Mouse (Mus musculus): Measurements from ENCODE around the gene Grb10. TPM values are rescaled to one million over a fixed set of nuclear protein-coding genes. Genes with fewer than 3 reads are reported as not detected.

The Grb10 gene
- polyA plus RNA-seq, 1 experiment from 2014 or later, result 39.4 TPM

- no peak overlapping the region for H3K4me2 ChIP-seq (ENCODE audit: low read depth, low read length)
- H3K27ac ChIP-seq (ENCODE audit: low read depth, low read length), result no peak overlapping the region
- ATAC-seq (ENCODE audit: low read depth), result no peak
These were observed 108.0 kb downstream of the Grb10 start for GRCm38 (mm10) chr11:11930527-11930926.

GRCm38 (mm10) chr11:11929059-11929458, 109.4 kb downstream of the Grb10 start:
- H3K9me3 ChIP-seq (ENCODE audit: control insufficient read depth, low read length), result no peaks in the 10 kb centered on the region
- no peak for ATAC-seq (ENCODE audit: low read depth)
- WGBS, result 90% methylated on average over 3 of the region's 3 CpGs
- H3K4me3 ChIP-seq (ENCODE audit: low read depth, low read length), result no peak overlapping the region
- no peaks in the 10 kb centered on the region for H3K36me3 ChIP-seq (ENCODE audit: control insufficient read depth, insufficient read depth, low read length)
- H3K9ac ChIP-seq (replicated peaks; ENCODE audit: low read depth, low read length), result no peak overlapping the region
- H3K4me2 ChIP-seq (ENCODE audit: low read depth, low read length), result no peak overlapping the region
- no peaks in the 10 kb centered on the region for H3K4me1 ChIP-seq (ENCODE audit: control insufficient read depth, insufficient read depth, low read length)
- H3K27me3 ChIP-seq (ENCODE audit: control insufficient read depth, insufficient read depth, low read length), result no peaks in the 10 kb centered on the region
- no peak overlapping the region for H3K27ac ChIP-seq (ENCODE audit: low read depth, low read length)

More at GRCm38 (mm10) chr11:11930527-11930926, 108.0 kb downstream of the Grb10 start:
- WGBS, result 90% methylated on average over 11 of the region's 11 CpGs
- Histone ChIP-seq H3K4me1 (ENCODE audit: control insufficient read depth, insufficient read depth, low read length) (no peaks in the 10 kb centered on the region), H3K27me3 (ENCODE audit: control insufficient read depth, insufficient read depth, low read length) (no peaks in the 10 kb centered on the region), H3K9ac (replicated peaks; ENCODE audit: low read depth, low read length) (no peak overlapping the region), H3K9me3 (ENCODE audit: control insufficient read depth, low read length) (no peaks in the 10 kb centered on the region), H3K36me3 (ENCODE audit: control insufficient read depth, insufficient read depth, low read length) (no peaks in the 10 kb centered on the region), H3K4me3 (ENCODE audit: low read depth, low read length) (no peak overlapping the region)

GRCm38 (mm10) chr11:11928586-11928985, 109.9 kb downstream of the Grb10 start:
- no peak overlapping the region for H3K4me2 ChIP-seq (ENCODE audit: low read depth, low read length)
- no peak overlapping the region for H3K9ac ChIP-seq (replicated peaks; ENCODE audit: low read depth, low read length)
- no peaks in the 10 kb centered on the region for H3K9me3 ChIP-seq (ENCODE audit: control insufficient read depth, low read length)
- no peaks in the 10 kb centered on the region for H3K27me3 ChIP-seq (ENCODE audit: control insufficient read depth, insufficient read depth, low read length)
- no peak overlapping the region for H3K4me3 ChIP-seq (ENCODE audit: low read depth, low read length)
- WGBS, result 94% methylated on average over 2 of the region's 2 CpGs
- no peaks in the 10 kb centered on the region for H3K36me3 ChIP-seq (ENCODE audit: control insufficient read depth, insufficient read depth, low read length)
- H3K27ac ChIP-seq (ENCODE audit: low read depth, low read length), result no peak overlapping the region
- ATAC-seq (ENCODE audit: low read depth), result no peak
- no peaks in the 10 kb centered on the region for H3K4me1 ChIP-seq (ENCODE audit: control insufficient read depth, insufficient read depth, low read length)

GRCm38 (mm10) chr11:11923900-11924299, 114.6 kb downstream of the Grb10 start:
- H3K4me1 ChIP-seq (ENCODE audit: control insufficient read depth, insufficient read depth, low read length), result no peaks in the 10 kb centered on the region
- H3K4me3 ChIP-seq (ENCODE audit: low read depth, low read length), result no peak overlapping the region
- H3K4me2 ChIP-seq (ENCODE audit: low read depth, low read length), result no peak overlapping the region
- 42% methylated on average over 3 of the region's 3 CpGs for WGBS
- H3K9me3 ChIP-seq (ENCODE audit: control insufficient read depth, low read length), result no peaks in the 10 kb centered on the region
- H3K27me3 ChIP-seq (ENCODE audit: control insufficient read depth, insufficient read depth, low read length), result no peaks in the 10 kb centered on the region
- no peak for ATAC-seq (ENCODE audit: low read depth)
- no peak overlapping the region for H3K27ac ChIP-seq (ENCODE audit: low read depth, low read length)
- H3K36me3 ChIP-seq (ENCODE audit: control insufficient read depth, insufficient read depth, low read length), result no peaks in the 10 kb centered on the region
- no peak overlapping the region for H3K9ac ChIP-seq (replicated peaks; ENCODE audit: low read depth, low read length)

- Histone ChIP-seq H3K9me3 (ENCODE audit: control insufficient read depth, low read length) (no peaks in the 10 kb centered on the region), H3K27me3 (ENCODE audit: control insufficient read depth, insufficient read depth, low read length) (no peaks in the 10 kb centered on the region), H3K4me3 (ENCODE audit: low read depth, low read length) (no peak overlapping the region), H3K36me3 (ENCODE audit: control insufficient read depth, insufficient read depth, low read length) (no peaks in the 10 kb centered on the region), H3K9ac (replicated peaks; ENCODE audit: low read depth, low read length) (no peak overlapping the region), H3K27ac (ENCODE audit: low read depth, low read length) (no peak overlapping the region), H3K4me2 (ENCODE audit: low read depth, low read length) (no peak overlapping the region), H3K4me1 (ENCODE audit: control insufficient read depth, insufficient read depth, low read length) (no peaks in the 10 kb centered on the region)
- 84% methylated on average over 3 of the region's 3 CpGs for WGBS
- no peak for ATAC-seq (ENCODE audit: low read depth)
These were observed 115.1 kb downstream of the Grb10 start for GRCm38 (mm10) chr11:11923345-11923744.

GRCm38 (mm10) chr11:11922106-11922505, 116.4 kb downstream of the Grb10 start:
- no peak overlapping the region for H3K4me2 ChIP-seq (ENCODE audit: low read depth, low read length)
- H3K9me3 ChIP-seq (ENCODE audit: control insufficient read depth, low read length), result no peaks in the 10 kb centered on the region
- H3K4me3 ChIP-seq (ENCODE audit: low read depth, low read length), result no peak overlapping the region
- no peak overlapping the region for H3K9ac ChIP-seq (replicated peaks; ENCODE audit: low read depth, low read length)
- no peak overlapping the region for H3K27ac ChIP-seq (ENCODE audit: low read depth, low read length)
- no peaks in the 10 kb centered on the region for H3K27me3 ChIP-seq (ENCODE audit: control insufficient read depth, insufficient read depth, low read length)
- no peaks in the 10 kb centered on the region for H3K36me3 ChIP-seq (ENCODE audit: control insufficient read depth, insufficient read depth, low read length)
- ATAC-seq (ENCODE audit: low read depth), result no peak
- WGBS, result 92% methylated on average over 2 of the region's 2 CpGs
- H3K4me1 ChIP-seq (ENCODE audit: control insufficient read depth, insufficient read depth, low read length), result no peaks in the 10 kb centered on the region

- WGBS, result 64% methylated on average over 7 of the region's 7 CpGs
- H3K27ac ChIP-seq (ENCODE audit: low read depth, low read length), result no peak overlapping the region
- H3K4me1 ChIP-seq (ENCODE audit: control insufficient read depth, insufficient read depth, low read length), result no peaks in the 10 kb centered on the region
- H3K4me3 ChIP-seq (ENCODE audit: low read depth, low read length), result no peak overlapping the region
- H3K36me3 ChIP-seq (ENCODE audit: control insufficient read depth, insufficient read depth, low read length), result no peaks in the 10 kb centered on the region
- no peaks in the 10 kb centered on the region for H3K27me3 ChIP-seq (ENCODE audit: control insufficient read depth, insufficient read depth, low read length)
- no peak for ATAC-seq (ENCODE audit: low read depth)
- H3K4me2 ChIP-seq (ENCODE audit: low read depth, low read length), result no peak overlapping the region
- no peaks in the 10 kb centered on the region for H3K9me3 ChIP-seq (ENCODE audit: control insufficient read depth, low read length)
- H3K9ac ChIP-seq (replicated peaks; ENCODE audit: low read depth, low read length), result no peak overlapping the region
These were observed 130.6 kb downstream of the Grb10 start for GRCm38 (mm10) chr11:11907703-11908413.

- no peaks in the 10 kb centered on the region for H3K9me3 ChIP-seq (ENCODE audit: control insufficient read depth, low read length)
- no peak overlapping the region for H3K9ac ChIP-seq (replicated peaks; ENCODE audit: low read depth, low read length)
- no peak overlapping the region for H3K27ac ChIP-seq (ENCODE audit: low read depth, low read length)
- no peak overlapping the region for H3K4me2 ChIP-seq (ENCODE audit: low read depth, low read length)
- no peaks in the 10 kb centered on the region for H3K36me3 ChIP-seq (ENCODE audit: control insufficient read depth, insufficient read depth, low read length)
- H3K4me1 ChIP-seq (ENCODE audit: control insufficient read depth, insufficient read depth, low read length), result no peaks in the 10 kb centered on the region
- H3K27me3 ChIP-seq (ENCODE audit: control insufficient read depth, insufficient read depth, low read length), result no peaks in the 10 kb centered on the region
- ATAC-seq (ENCODE audit: low read depth), result no peak
- no peak overlapping the region for H3K4me3 ChIP-seq (ENCODE audit: low read depth, low read length)
These were observed 133.0 kb downstream of the Grb10 start for GRCm38 (mm10) chr11:11905518-11905917.

GRCm38 (mm10) chr11:11904995-11905394, 133.5 kb downstream of the Grb10 start:
- H3K9ac ChIP-seq (replicated peaks; ENCODE audit: low read depth, low read length), result no peak overlapping the region
- H3K27me3 ChIP-seq (ENCODE audit: control insufficient read depth, insufficient read depth, low read length), result no peaks in the 10 kb centered on the region
- no peaks in the 10 kb centered on the region for H3K9me3 ChIP-seq (ENCODE audit: control insufficient read depth, low read length)
- H3K4me3 ChIP-seq (ENCODE audit: low read depth, low read length), result no peak overlapping the region
- no peaks in the 10 kb centered on the region for H3K4me1 ChIP-seq (ENCODE audit: control insufficient read depth, insufficient read depth, low read length)
- ATAC-seq (ENCODE audit: low read depth), result no peak
- no peak overlapping the region for H3K4me2 ChIP-seq (ENCODE audit: low read depth, low read length)
- H3K36me3 ChIP-seq (ENCODE audit: control insufficient read depth, insufficient read depth, low read length), result no peaks in the 10 kb centered on the region
- WGBS, result 73% methylated on average over 5 of the region's 5 CpGs
- no peak overlapping the region for H3K27ac ChIP-seq (ENCODE audit: low read depth, low read length)
